In the genomic region with DNA sequence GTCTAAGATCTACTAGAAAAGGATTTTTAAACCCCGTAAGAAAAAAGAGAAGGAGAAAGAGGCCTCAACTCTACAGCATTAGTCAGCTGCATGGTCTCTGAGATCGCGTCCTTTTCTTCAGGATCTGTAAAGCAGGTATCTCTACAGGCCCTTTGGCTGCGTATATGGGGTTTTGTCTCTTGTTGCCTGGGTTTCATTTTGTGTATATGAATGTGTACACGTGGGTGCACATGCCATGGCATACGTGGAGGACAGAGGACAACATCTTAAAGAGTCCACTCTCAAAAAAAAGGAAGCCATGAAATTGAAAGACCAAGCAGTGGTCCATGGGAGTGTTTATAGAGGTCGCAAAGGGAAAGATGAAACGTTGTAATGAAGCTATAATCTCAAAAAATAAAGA, we compare ENCODE assay signal across 2 mouse cellular contexts.
TF ChIP-seq lines count a peak whose summit lies in the region.

No protein-coding gene starts in this region.

TF ChIP-seq in C2C12, 6 proteins besides CTCF, POLR2A, EP300 and RAD21:
- TF ChIP-seq MYOG (IDR thresholded peaks at IDR 0.05; ENCODE audit: control insufficient read depth, extremely low read depth, insufficient read length) (no peak), MAX (IDR thresholded peaks at IDR 0.05) (no peak), MYOD1 (IDR thresholded peaks at IDR 0.05; ENCODE audit: control insufficient read depth, insufficient read length, low read depth) (no peak), CEBPB (IDR thresholded peaks at IDR 0.05; ENCODE audit: low read depth) (no peak), USF1 (IDR thresholded peaks at IDR 0.05; ENCODE audit: low read depth) (no peak), FOSL1 (IDR thresholded peaks at IDR 0.05; ENCODE audit: insufficient read depth, low read length, poor library complexity, severe bottlenecking) (no peak)

TF ChIP-seq in MEL, 35 proteins besides CTCF, POLR2A, EP300 and RAD21:
- TF ChIP-seq ZNF384 (IDR thresholded peaks at IDR 0.05; ENCODE audit: low read depth, low read length), result 0 out of 2 replicates have a peak, but pooled peaks have one; percentile 1
- no peak for TF ChIP-seq GABPA (IDR thresholded peaks at IDR 0.05; ENCODE audit: low read depth, low read length)
- peak; percentile 58 for TF ChIP-seq MXI1 (IDR thresholded peaks at IDR 0.05; ENCODE audit: low read depth, low read length)
- TF ChIP-seq MYC (IDR thresholded peaks at IDR 0.05; ENCODE audit: low read depth, low read length), result 0 out of 2 replicates have a peak, but pooled peaks have one; percentile 29
- TF ChIP-seq GATA1 (IDR thresholded peaks at IDR 0.05; ENCODE audit: low read depth, low read length), result peak; percentile 0; the same call in 1 of the 2 replicates
